Mouse (Mus musculus): ENCODE measurements around the gene Trim15.

Gene Trim15

GRCm38 (mm10) chr17:36890073-36890903 lies 23.3 kb upstream of the Trim15 start, which contains the start of gene Trim40:
TSS of gene Trim40 (minus strand) at chr17:36890123.
- POLR2A ChIA-PET = interaction anchor here in 1 of 4 experiments (3.6 kb wide), 1 partner anchor 23 kb away, joined by 8 read pairs; the partner anchor contains the start of gene Trim15
- CTCF ChIA-PET = no interaction called here

GRCm38 (mm10) chr17:36885132-36885790 lies 18.3 kb upstream of the Trim15 start:
- POLR2A ChIA-PET = no interaction called here
- CTCF ChIA-PET = interaction anchor here in 1 of 4 experiments (0.7 kb wide), 1 partner anchor 66 kb away, joined by 3 read pairs; no protein-coding TSS in a partner anchor

- ChIA-PET POLR2A (interaction anchor here in 1 of 4 experiments (0.9 to 1.1 kb wide), 4 partner anchors 12 to 47 kb away, joined by 3 to 4 read pairs (median 3); partner anchors contain the start of gene Trim26), CTCF (interaction anchor here in 3 of 4 experiments (0.6 to 1.5 kb wide), 5 partner anchors 9 to 200 kb away, joined by 3 to 7 read pairs (median 3); no protein-coding TSS in a partner anchor)
These were observed 16.3 kb upstream of the Trim15 start for GRCm38 (mm10) chr17:36883350-36883749.

GRCm38 (mm10) chr17:36874636-36875035 lies 7.6 kb upstream of the Trim15 start:
- CTCF ChIA-PET = interaction anchor here in 2 of 4 experiments (0.5 kb wide), 2 partner anchors 18 to 271 kb away, joined by 3 to 6 read pairs; no protein-coding TSS in a partner anchor
- POLR2A ChIA-PET = interaction anchor here in 1 of 4 experiments (0.7 kb wide), 1 partner anchor 49 kb away, joined by 3 read pairs; no protein-coding TSS in a partner anchor

- CTCF ChIA-PET = interaction anchor here in 3 of 4 experiments (0.6 to 1.2 kb wide), 5 partner anchors 23 to 46 kb away, joined by 3 to 7 read pairs (median 4); partner anchors contain the start of gene Trim26 (in 1 of the 3)
- POLR2A ChIA-PET = interaction anchor here in 3 of 4 experiments (0.6 to 2.5 kb wide), 11 partner anchors 9 to 665 kb away, joined by 3 to 8 read pairs (median 4); partner anchors contain the start of gene Trim26 (in 2 of the 3)
These were observed 3.2 kb upstream of the Trim15 start for GRCm38 (mm10) chr17:36869955-36870810.

GRCm38 (mm10) chr17:36869284-36869954 lies 2.4 kb upstream of the Trim15 start, which contains the start of gene Trim10:
TSS of gene Trim10 (plus strand) at chr17:36869574.
- CTCF ChIA-PET = interaction anchor here in 3 of 4 experiments (0.8 to 1.2 kb wide), 4 partner anchors 17 to 46 kb away, joined by 3 to 4 read pairs (median 3); partner anchors contain the start of gene Trim26 (in 1 of the 3)
- POLR2A ChIA-PET = interaction anchor here (0.6 to 2.3 kb wide), 14 partner anchors 9 to 606 kb away, joined by 3 to 8 read pairs (median 4); partner anchors contain the start of genes Trim26 (in 3 of the 4) and Gabbr1 (in 1 of the 4)

- ChIA-PET CTCF (interaction anchor here in 3 of 4 experiments (0.8 to 1.2 kb wide), 3 partner anchors 18 to 45 kb away, joined by 3 to 4 read pairs (median 3); no protein-coding TSS in a partner anchor), POLR2A (interaction anchor here (0.6 to 2.3 kb wide), 11 partner anchors 8 to 177 kb away, joined by 3 to 8 read pairs (median 4); partner anchors contain the start of genes Trim26 (in 2 of the 4) and Gabbr1 (in 1 of the 4))
These were observed 1.8 kb upstream of the Trim15 start for GRCm38 (mm10) chr17:36868836-36869235.

- CTCF ChIA-PET = interaction anchor here in 1 of 4 experiments (1.5 to 1.7 kb wide), 2 partner anchors 38 to 53 kb away, joined by 4 read pairs; no protein-coding TSS in a partner anchor
- POLR2A ChIA-PET = interaction anchor here (0.6 to 3.1 kb wide), 11 partner anchors 8 to 349 kb away, joined by 3 to 15 read pairs (median 4); partner anchors contain the start of genes Trim26 (in 2 of the 4) and Trim10 (in 1 of the 4)
These were observed 5.3 kb downstream of the Trim15 start for GRCm38 (mm10) chr17:36861680-36862079.

- CTCF ChIA-PET = no interaction called here
- POLR2A ChIA-PET = no interaction called here
These were observed 8.8 kb downstream of the Trim15 start for GRCm38 (mm10) chr17:36858181-36858580.

- ChIA-PET CTCF (no interaction called here), POLR2A (interaction anchor here in 1 of 4 experiments (3.0 kb wide), 1 partner anchor 20 kb away, joined by 15 read pairs; the partner anchor contains the start of gene Trim26)
These were observed 10.8 kb downstream of the Trim15 start for GRCm38 (mm10) chr17:36856236-36856635.

- ChIA-PET CTCF (no interaction called here), POLR2A (interaction anchor here in 3 of 4 experiments (0.6 to 3.0 kb wide), 6 partner anchors 10 to 228 kb away, joined by 3 to 15 read pairs (median 5); partner anchors contain the start of genes Trim26 (in 2 of the 3), Trim10 (in 1 of the 3) and Trim15 (in 1 of the 3))
These were observed 11.5 kb downstream of the Trim15 start for GRCm38 (mm10) chr17:36855484-36855883.

GRCm38 (mm10) chr17:36851627-36852026 lies 15.4 kb downstream of the Trim15 start:
- CTCF ChIA-PET = interaction anchor here in 1 of 4 experiments (1.1 kb wide), 1 partner anchor 28 kb away, joined by 4 read pairs; no protein-coding TSS in a partner anchor
- POLR2A ChIA-PET = interaction anchor here in 3 of 4 experiments (0.6 to 3.6 kb wide), 12 partner anchors 7 to 69 kb away, joined by 3 to 24 read pairs (median 8); partner anchors contain the start of gene Trim26 (in 3 of the 3)

- CTCF ChIA-PET = interaction anchor here in 1 of 4 experiments (0.9 kb wide), 1 partner anchor 25 kb away, joined by 4 read pairs; no protein-coding TSS in a partner anchor
- POLR2A ChIA-PET = interaction anchor here in 3 of 4 experiments (0.6 to 3.6 kb wide), 8 partner anchors 9 to 69 kb away, joined by 3 to 24 read pairs (median 8); partner anchors contain the start of gene Trim26 (in 3 of the 3)
These were observed 15.8 kb downstream of the Trim15 start for GRCm38 (mm10) chr17:36851200-36851599.

GRCm38 (mm10) chr17:36849992-36850391 lies 17.0 kb downstream of the Trim15 start:
- ChIA-PET CTCF (interaction anchor here in 3 of 4 experiments (0.5 to 0.8 kb wide), 4 partner anchors 13 to 789 kb away, joined by 3 read pairs; partner anchors contain the start of gene Trim26 (in 1 of the 3)), POLR2A (interaction anchor here (0.7 to 3.6 kb wide), 7 partner anchors 10 to 285 kb away, joined by 3 to 24 read pairs (median 6); partner anchors contain the start of genes Trim26 (in 3 of the 4) and Trim15 (in 1 of the 4))

- ChIA-PET POLR2A (interaction anchor here in 2 of 4 experiments (0.6 to 3.6 kb wide), 10 partner anchors 11 to 1496 kb away, joined by 3 to 24 read pairs (median 4); partner anchors contain the start of genes Trim26 (in 2 of the 2) and Trim15 (in 1 of the 2)), CTCF (interaction anchor here in 3 of 4 experiments (0.5 to 0.9 kb wide), 3 partner anchors 25 to 94 kb away, joined by 3 to 9 read pairs (median 7); partner anchors contain the start of gene Rnf39 (in 1 of the 3))
These were observed 18.1 kb downstream of the Trim15 start for GRCm38 (mm10) chr17:36848911-36849310.

- CTCF ChIA-PET = interaction anchor here in 3 of 4 experiments (1.0 to 2.7 kb wide), 7 partner anchors 12 to 359 kb away, joined by 3 to 12 read pairs (median 5); no protein-coding TSS in a partner anchor
These were observed 22.3 kb downstream of the Trim15 start for GRCm38 (mm10) chr17:36844725-36845124.

More at GRCm38 (mm10) chr17:36844725-36845124, 22.3 kb downstream of the Trim15 start:
- POLR2A ChIA-PET = interaction anchor here in 3 of 4 experiments (0.6 to 4.3 kb wide), 29 partner anchors 8 to 352 kb away, joined by 3 to 35 read pairs (median 6); partner anchors contain the start of genes Trim26 (in 3 of the 3), Trim10 (in 2 of the 3), Trim15 (in 2 of the 3) and Gabbr1 (in 1 of the 3)
